Mouse (Mus musculus): ENCODE measurements around the gene Slc45a3. TPM values are rescaled to one million over a fixed set of nuclear protein-coding genes. Genes with fewer than 3 reads are reported as not detected.
A peak's percentile ranks its signal among the peaks of the same experiment; 100 is the strongest.

The Slc45a3 gene
- polyA plus RNA-seq, 1 experiment, result 2.0 TPM

DNA sequence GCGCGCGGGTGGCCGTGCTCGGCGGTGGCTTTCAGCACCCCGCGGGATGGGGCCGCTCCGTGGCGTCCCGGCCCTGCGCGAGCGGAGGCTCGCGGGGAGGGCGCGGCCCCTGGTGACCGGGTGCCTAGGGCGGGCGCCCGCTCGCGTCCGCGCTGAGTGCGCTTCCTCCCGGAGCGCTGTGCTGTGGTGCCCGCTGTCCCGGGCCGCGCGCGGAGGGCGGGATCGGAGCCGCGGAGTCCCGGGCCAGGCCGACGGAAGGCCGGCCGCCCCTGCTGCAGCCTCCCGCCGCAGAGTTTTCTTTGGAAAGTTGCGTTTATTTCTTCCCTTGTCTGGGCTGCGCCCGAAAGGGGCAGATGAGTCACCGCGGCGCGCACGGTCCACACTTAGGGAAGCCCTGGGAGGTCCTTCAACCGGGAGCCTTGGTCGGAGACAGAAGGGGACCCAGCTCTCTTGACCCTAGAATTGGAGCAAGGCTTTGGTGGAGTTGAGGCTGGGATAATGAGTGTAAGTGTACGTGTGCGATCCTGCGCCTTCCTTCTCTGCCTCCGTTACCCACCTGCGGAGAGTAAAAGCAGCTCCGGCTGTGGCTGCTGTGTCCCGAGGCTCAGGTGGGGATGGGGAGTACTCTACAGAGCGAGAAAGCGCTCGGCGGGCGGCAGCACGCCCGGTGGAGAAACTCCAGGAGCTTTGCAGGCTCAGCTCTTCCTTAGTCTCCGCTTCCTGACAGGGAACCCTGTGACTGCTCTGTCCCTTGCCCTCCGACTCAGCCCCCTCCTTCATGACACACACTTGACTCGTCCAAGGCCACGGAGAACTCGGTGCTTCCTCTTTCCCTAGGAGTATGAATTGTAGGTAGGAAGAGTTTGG, 551 bp downstream of the Slc45a3 start:
- Histone ChIP-seq H3K4me3 (ENCODE audit: insufficient read depth, low read length) (peak overlapping the region; percentile 40), H3K27ac (ENCODE audit: insufficient read depth, low read length) (no peak overlapping the region), H3K4me1 (ENCODE audit: control insufficient read depth, insufficient read depth, low read length) (peaks cover 2% of the 10 kb centered on the region; the same call in 1 of the 2 replicates)
- TF ChIP-seq CTCF (IDR thresholded peaks at IDR 0.05; ENCODE audit: extremely low read depth, insufficient read depth, low read length) (no peak), POLR2A (IDR thresholded peaks at IDR 0.05; ENCODE audit: extremely low read depth, insufficient read depth, low read length) (no peak)

DNA sequence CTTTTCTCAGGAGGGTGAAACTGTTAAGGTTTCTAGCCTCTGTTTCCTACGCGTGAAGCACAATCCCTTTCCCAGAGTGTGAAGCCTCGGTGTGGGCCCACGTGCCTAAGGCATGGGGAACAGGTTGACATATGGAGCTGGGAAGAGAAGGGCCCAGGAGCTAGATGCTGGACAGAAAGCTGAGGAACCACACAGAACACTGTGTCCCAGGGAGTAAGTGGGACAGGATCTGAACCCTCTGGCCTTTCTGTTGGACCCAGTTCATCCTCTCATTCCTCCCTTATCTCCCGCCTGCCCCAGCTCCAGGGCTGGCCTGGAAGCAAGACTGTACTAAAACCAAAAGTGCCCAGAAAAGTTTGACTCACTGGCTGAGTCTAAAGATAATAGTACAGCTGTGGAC, 1.3 kb downstream of the Slc45a3 start:
- TF ChIP-seq CTCF (IDR thresholded peaks at IDR 0.05; ENCODE audit: extremely low read depth, insufficient read depth, low read length) (no peak), POLR2A (IDR thresholded peaks at IDR 0.05; ENCODE audit: extremely low read depth, insufficient read depth, low read length) (no peak)
- Histone ChIP-seq H3K4me1 (ENCODE audit: control insufficient read depth, insufficient read depth, low read length) (peaks cover 2% of the 10 kb centered on the region; the same call in 1 of the 2 replicates), H3K4me3 (ENCODE audit: insufficient read depth, low read length) (no peak overlapping the region), H3K27ac (ENCODE audit: insufficient read depth, low read length) (no peak overlapping the region)

DNA sequence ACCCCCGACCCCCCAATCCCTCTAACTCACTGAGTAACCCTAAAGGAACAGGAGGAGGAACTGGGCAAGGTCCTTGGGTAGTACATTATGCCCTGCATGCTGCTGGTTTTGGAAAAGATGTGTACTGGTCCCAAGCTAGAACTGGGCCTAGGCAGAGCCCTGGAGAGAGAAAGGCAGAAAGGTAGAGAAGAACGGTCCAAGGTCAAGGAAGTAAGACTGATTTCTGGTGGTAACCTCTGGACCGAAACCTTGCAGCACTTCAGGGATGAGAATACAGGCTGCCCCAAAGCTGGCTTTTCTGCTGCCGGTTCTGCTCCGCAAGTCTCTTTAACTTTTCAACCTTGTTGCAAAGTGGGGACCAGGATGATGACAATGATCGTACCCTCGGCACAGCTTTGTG, 1.8 kb downstream of the Slc45a3 start:
- Histone ChIP-seq H3K4me3 (ENCODE audit: insufficient read depth, low read length) (no peak overlapping the region), H3K27ac (ENCODE audit: insufficient read depth, low read length) (no peak overlapping the region), H3K4me1 (ENCODE audit: control insufficient read depth, insufficient read depth, low read length) (peaks cover 2% of the 10 kb centered on the region; the same call in 1 of the 2 replicates)
- no peak for TF ChIP-seq CTCF (IDR thresholded peaks at IDR 0.05; ENCODE audit: extremely low read depth, insufficient read depth, low read length)
- no peak for TF ChIP-seq POLR2A (IDR thresholded peaks at IDR 0.05; ENCODE audit: extremely low read depth, insufficient read depth, low read length)

DNA sequence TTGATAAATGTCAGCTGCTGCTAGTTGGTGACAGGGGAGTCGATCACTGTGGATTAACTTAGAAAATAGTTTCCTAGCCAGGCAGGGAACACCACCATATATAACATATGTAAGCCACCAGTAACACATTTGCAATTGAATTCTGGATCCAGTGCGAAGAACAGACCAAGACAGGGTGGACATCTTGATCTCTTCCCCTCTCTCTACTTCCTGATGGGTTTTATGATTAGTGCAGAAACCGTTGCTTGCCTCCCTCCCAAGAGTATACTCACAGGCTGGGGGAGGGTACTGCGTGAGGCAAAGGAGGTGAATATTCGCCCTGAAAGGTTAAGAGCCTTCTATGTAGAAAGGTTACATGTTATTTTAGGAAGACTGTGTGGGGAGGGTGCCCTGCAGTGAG, 3.1 kb downstream of the Slc45a3 start:
- no peak overlapping the region for H3K4me3 ChIP-seq (ENCODE audit: insufficient read depth, low read length)
- peaks cover 2% of the 10 kb centered on the region; the same call in 1 of the 2 replicates for H3K4me1 ChIP-seq (ENCODE audit: control insufficient read depth, insufficient read depth, low read length)
- no peak overlapping the region for H3K27ac ChIP-seq (ENCODE audit: insufficient read depth, low read length)
- TF ChIP-seq CTCF (IDR thresholded peaks at IDR 0.05; ENCODE audit: extremely low read depth, insufficient read depth, low read length) (no peak), POLR2A (IDR thresholded peaks at IDR 0.05; ENCODE audit: extremely low read depth, insufficient read depth, low read length) (no peak)

DNA sequence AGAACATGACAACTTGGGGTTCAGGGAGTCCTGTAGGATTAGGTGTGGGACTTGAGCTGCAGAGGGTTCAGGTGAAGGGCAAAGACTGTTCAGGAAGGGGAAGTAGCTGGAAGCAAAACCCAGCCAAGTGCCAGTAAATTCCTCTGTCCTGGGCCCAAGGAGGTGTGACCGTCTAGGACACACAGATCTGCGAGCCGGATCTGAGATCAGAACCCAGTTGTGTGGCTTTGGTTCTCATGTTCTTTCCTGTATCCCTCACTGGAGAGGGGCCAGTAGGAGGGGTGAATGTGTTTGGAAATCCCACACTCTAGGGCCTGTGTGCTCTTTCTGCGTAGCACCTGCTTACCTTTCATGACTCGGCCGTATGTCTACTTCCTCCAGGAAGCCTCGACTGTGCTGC, 4.6 kb downstream of the Slc45a3 start:
- Histone ChIP-seq H3K27ac (ENCODE audit: insufficient read depth, low read length) (no peak overlapping the region), H3K4me3 (ENCODE audit: insufficient read depth, low read length) (no peak overlapping the region), H3K4me1 (ENCODE audit: control insufficient read depth, insufficient read depth, low read length) (peaks cover 2% of the 10 kb centered on the region; the same call in 1 of the 2 replicates)
- no peak for TF ChIP-seq POLR2A (IDR thresholded peaks at IDR 0.05; ENCODE audit: extremely low read depth, insufficient read depth, low read length)
- TF ChIP-seq CTCF (IDR thresholded peaks at IDR 0.05; ENCODE audit: extremely low read depth, insufficient read depth, low read length), result no peak

DNA sequence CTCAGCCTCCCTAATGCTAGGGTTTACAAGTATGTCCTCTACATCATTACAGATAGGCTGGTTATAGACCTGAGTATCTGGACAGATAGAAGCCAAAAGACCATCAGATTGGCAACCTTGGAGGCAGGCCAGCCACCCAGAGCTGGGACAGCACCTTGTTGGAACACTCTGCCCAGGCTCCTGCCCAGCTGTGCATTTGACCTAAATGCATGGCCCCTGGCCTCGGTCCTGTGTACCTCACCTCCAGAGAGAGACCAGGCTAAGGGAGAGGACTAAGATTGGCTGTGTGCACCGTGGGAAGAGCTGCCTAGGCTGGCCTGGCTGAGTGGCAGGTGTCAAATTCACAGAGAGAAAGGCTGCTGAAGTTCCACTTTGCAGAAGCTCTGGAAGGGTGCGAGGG, 5.8 kb downstream of the Slc45a3 start:
- no peak for TF ChIP-seq POLR2A (IDR thresholded peaks at IDR 0.05; ENCODE audit: extremely low read depth, insufficient read depth, low read length)
- no peak for TF ChIP-seq CTCF (IDR thresholded peaks at IDR 0.05; ENCODE audit: extremely low read depth, insufficient read depth, low read length)
- Histone ChIP-seq H3K4me3 (ENCODE audit: insufficient read depth, low read length) (no peak overlapping the region), H3K4me1 (ENCODE audit: control insufficient read depth, insufficient read depth, low read length) (no peaks in the 10 kb centered on the region), H3K27ac (ENCODE audit: insufficient read depth, low read length) (no peak overlapping the region)

DNA sequence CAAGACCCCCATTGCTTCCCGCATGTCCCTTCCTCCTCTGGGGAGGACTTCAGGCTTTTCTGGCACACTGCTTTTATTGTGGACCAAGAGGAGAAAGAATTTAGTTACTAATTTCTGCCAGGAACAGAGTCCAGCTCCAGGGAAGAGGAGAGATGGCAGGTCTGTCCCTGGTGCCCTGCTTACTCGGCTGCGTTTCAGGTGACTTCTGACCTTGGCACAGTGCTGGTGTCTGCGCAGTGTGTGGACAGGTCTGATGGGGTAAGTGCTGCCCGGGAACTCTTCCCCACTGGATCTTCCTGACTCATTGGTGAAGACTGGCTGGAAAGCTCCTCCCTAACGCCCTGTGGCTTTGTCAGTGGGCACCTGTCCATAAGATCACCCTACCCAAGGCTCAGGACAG, 6.2 kb downstream of the Slc45a3 start:
- H3K4me1 ChIP-seq (ENCODE audit: control insufficient read depth, insufficient read depth, low read length), result no peaks in the 10 kb centered on the region
- no peak overlapping the region for H3K4me3 ChIP-seq (ENCODE audit: insufficient read depth, low read length)
- no peak overlapping the region for H3K27ac ChIP-seq (ENCODE audit: insufficient read depth, low read length)
- TF ChIP-seq CTCF (IDR thresholded peaks at IDR 0.05; ENCODE audit: extremely low read depth, insufficient read depth, low read length) (no peak), POLR2A (IDR thresholded peaks at IDR 0.05; ENCODE audit: extremely low read depth, insufficient read depth, low read length) (no peak)

DNA sequence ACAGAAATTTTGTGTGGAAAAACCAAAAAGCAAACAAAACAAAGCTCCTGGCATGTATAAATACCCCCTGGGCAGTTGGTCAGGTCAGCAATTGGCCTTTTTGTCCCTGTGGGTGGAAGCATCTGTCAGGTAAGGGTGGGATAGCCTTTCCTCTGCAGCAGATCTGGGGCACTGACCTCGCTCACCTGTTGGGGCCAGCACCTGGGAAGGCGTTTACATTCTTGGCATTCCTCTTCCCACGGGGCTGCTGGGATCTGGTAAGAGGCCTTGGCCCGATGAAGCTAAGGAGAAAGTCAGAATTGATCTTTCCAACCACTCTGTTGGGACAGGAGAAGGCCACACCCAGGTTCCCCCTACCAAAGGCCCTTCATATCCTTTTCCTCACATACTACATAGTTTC, 7.1 kb downstream of the Slc45a3 start:
- H3K4me3 ChIP-seq (ENCODE audit: insufficient read depth, low read length), result no peak overlapping the region
- H3K27ac ChIP-seq (ENCODE audit: insufficient read depth, low read length), result no peak overlapping the region
- no peak for TF ChIP-seq CTCF (IDR thresholded peaks at IDR 0.05; ENCODE audit: extremely low read depth, insufficient read depth, low read length)
- no peak for TF ChIP-seq POLR2A (IDR thresholded peaks at IDR 0.05; ENCODE audit: extremely low read depth, insufficient read depth, low read length)
- no peaks in the 10 kb centered on the region for H3K4me1 ChIP-seq (ENCODE audit: control insufficient read depth, insufficient read depth, low read length)

DNA sequence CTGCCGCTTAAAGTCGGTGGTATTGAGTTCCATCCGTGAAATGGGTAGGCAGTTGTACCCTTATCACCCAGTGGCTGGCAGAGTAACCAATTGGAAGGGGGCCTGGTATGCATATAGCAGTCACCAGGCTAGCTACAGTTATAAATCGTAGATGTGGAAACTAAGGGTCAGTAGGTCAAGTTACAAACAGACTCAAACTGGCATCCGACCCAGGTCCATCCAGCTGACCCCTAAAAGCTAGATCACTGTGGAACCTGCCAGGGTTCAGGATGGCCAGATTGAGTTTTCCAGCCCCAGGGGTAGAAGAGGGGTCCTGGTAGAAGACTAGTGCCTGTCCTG, 7.5 kb downstream of the Slc45a3 start:
- no peaks in the 10 kb centered on the region for H3K4me1 ChIP-seq (ENCODE audit: control insufficient read depth, insufficient read depth, low read length)
- H3K27ac ChIP-seq (ENCODE audit: insufficient read depth, low read length), result no peak overlapping the region
- no peak for TF ChIP-seq POLR2A (IDR thresholded peaks at IDR 0.05; ENCODE audit: extremely low read depth, insufficient read depth, low read length)
- no peak for TF ChIP-seq CTCF (IDR thresholded peaks at IDR 0.05; ENCODE audit: extremely low read depth, insufficient read depth, low read length)
- H3K4me3 ChIP-seq (ENCODE audit: insufficient read depth, low read length), result no peak overlapping the region
